Mouse (Mus musculus) forebrain, embryonic 13.5 days (tissue): ENCODE measurements around the gene Pigv. TPM values are rescaled to one million over a fixed set of nuclear protein-coding genes. Genes with fewer than 3 reads are reported as not detected.

Experiments
- ATAC-seq: fragments of 200-750 bp; cut with Nextera tagmentation; 2 replicates; pipeline ENCODE4 v1.8.0; 2017
- H3K27ac ChIP-seq: fragments of 300-500 bp; sonication (generic); 2 replicates; pipeline ENCODE4 v1.5.1; 2015; ENCODE audit warnings: inconsistent platforms, mild to moderate bottlenecking, moderate library complexity
- H3K27me3 ChIP-seq: fragments of 300-500 bp; sonication (generic); 2 replicates; pipeline ENCODE4 v1.6.1; 2015; ENCODE audit warnings: mild to moderate bottlenecking, inconsistent platforms
- H3K36me3 ChIP-seq: fragments of 300-500 bp; sonication (generic); 2 replicates; pipeline ENCODE4 v1.6.1; 2015; ENCODE audit warnings: mild to moderate bottlenecking, inconsistent platforms; ENCODE audit not compliant: poor library complexity, severe bottlenecking
- H3K4me1 ChIP-seq: fragments of 300-500 bp; sonication (generic); 2 replicates; pipeline ENCODE4 v1.6.1; 2015; ENCODE audit warnings: inconsistent platforms
- H3K4me2 ChIP-seq: fragments of 300-500 bp; sonication (generic); 2 replicates; pipeline ENCODE4 v1.6.1; 2015; ENCODE audit warnings: inconsistent platforms, mild to moderate bottlenecking, moderate library complexity
- H3K4me3 ChIP-seq: fragments of 300-500 bp; sonication (generic); 2 replicates; pipeline ENCODE4 v1.5.1; 2015; ENCODE audit warnings: mild to moderate bottlenecking, inconsistent platforms
- H3K9ac ChIP-seq: fragments of 300-500 bp; sonication (generic); 2 replicates; pipeline ENCODE4 v1.6.1; 2015; ENCODE audit warnings: mild to moderate bottlenecking, inconsistent platforms
- H3K9me3 ChIP-seq: fragments of 300-500 bp; sonication (generic); replicated peaks from 2 replicates; pipeline ENCODE4 v1.6.1; 2016; ENCODE audit warnings: inconsistent platforms
- WGBS: fragments of 180-500 bp; shearing (Covaris S2); methylation state at CpG from one replicate; pipeline ENCODE4 v1.1.7; 2015; 5-methylcytosine and 5-hydroxymethylcytosine counted together
- polyA plus RNA-seq: library from polyadenylated mRNA; unstranded; fragments of >200 nt; fragmentation: Nextera tagmentation; extraction: Ambion mirVana; gene quantifications from 2 replicates; pipeline ENCODE4 v1.2.1, GENCODE M21; 2015

Pigv gene
- polyA plus RNA-seq, 1 experiment from 2014 or later: 13.6 TPM

- no peaks in the 10 kb centered on the region for H3K9me3 ChIP-seq
- no peak for ATAC-seq
- no peaks in the 10 kb centered on the region for H3K27me3 ChIP-seq
- no peak overlapping the region for H3K9ac ChIP-seq
- H3K4me1 ChIP-seq: no peaks in the 10 kb centered on the region
- no peak overlapping the region for H3K4me2 ChIP-seq
- no peak overlapping the region for H3K4me3 ChIP-seq
- H3K36me3 ChIP-seq: peaks cover 43% of the 10 kb centered on the region
- 84% methylated on average over 10 of the region's 11 CpGs for WGBS
- H3K27ac ChIP-seq: no peak overlapping the region
Measured at GRCm38 (mm10) chr4:133622161-133622695, 50.2 kb downstream of the Pigv start.

- Histone ChIP-seq H3K4me2 (no peak overlapping the region), H3K4me3 (no peak overlapping the region), H3K9ac (no peak overlapping the region), H3K4me1 (no peaks in the 10 kb centered on the region), H3K36me3 (peaks cover 33% of the 10 kb centered on the region), H3K9me3 (no peaks in the 10 kb centered on the region), H3K27me3 (no peaks in the 10 kb centered on the region), H3K27ac (no peak overlapping the region)
- 90% methylated on average over 8 of the region's 8 CpGs for WGBS
- ATAC-seq: no peak
Measured at GRCm38 (mm10) chr4:133620668-133621067, 51.8 kb downstream of the Pigv start.

GRCm38 (mm10) chr4:133619473-133620136 lies 52.8 kb downstream of the Pigv start:
- H3K4me1 ChIP-seq: no peaks in the 10 kb centered on the region
- 0 out of 2 replicates have a peak overlapping the region, but pooled peaks have one; percentile 31 for H3K27ac ChIP-seq
- H3K9me3 ChIP-seq: no peaks in the 10 kb centered on the region
- no peak overlapping the region for H3K4me3 ChIP-seq
- H3K27me3 ChIP-seq: no peaks in the 10 kb centered on the region
- H3K36me3 ChIP-seq: peaks cover 33% of the 10 kb centered on the region
- ATAC-seq: no peak
- no peak overlapping the region for H3K9ac ChIP-seq
- 77% methylated on average over 4 of the region's 4 CpGs for WGBS
- no peak overlapping the region for H3K4me2 ChIP-seq

- no peaks in the 10 kb centered on the region for H3K27me3 ChIP-seq
- 96% methylated on average over 11 of the region's 11 CpGs for WGBS
- H3K4me2 ChIP-seq: no peak overlapping the region
- no peaks in the 10 kb centered on the region for H3K4me1 ChIP-seq
- H3K9ac ChIP-seq: no peak overlapping the region
- H3K4me3 ChIP-seq: no peak overlapping the region
- no peak overlapping the region for H3K27ac ChIP-seq
- no peaks in the 10 kb centered on the region for H3K9me3 ChIP-seq
- no peak for ATAC-seq
- peaks cover 39% of the 10 kb centered on the region for H3K36me3 ChIP-seq
Measured at GRCm38 (mm10) chr4:133617936-133618335, 54.5 kb downstream of the Pigv start.

GRCm38 (mm10) chr4:133615416-133615815 lies 57.0 kb downstream of the Pigv start:
- 85% methylated on average over 10 of the region's 10 CpGs for WGBS
- H3K36me3 ChIP-seq: peaks cover 57% of the 10 kb centered on the region
- H3K4me2 ChIP-seq: no peak overlapping the region

GRCm38 (mm10) chr4:133614274-133614761 lies 58.1 kb downstream of the Pigv start:
- Histone ChIP-seq H3K4me3 (no peak overlapping the region), H3K4me1 (no peaks in the 10 kb centered on the region), H3K9me3 (no peaks in the 10 kb centered on the region), H3K9ac (no peak overlapping the region), H3K4me2 (no peak overlapping the region), H3K36me3 (peaks cover 61% of the 10 kb centered on the region), H3K27me3 (no peaks in the 10 kb centered on the region), H3K27ac (no peak overlapping the region)
- no peak for ATAC-seq
- 85% methylated on average over 8 of the region's 8 CpGs for whole genome bisulfite sequencing

More at GRCm38 (mm10) chr4:133615416-133615815, 57.0 kb downstream of the Pigv start:
- no peak for ATAC-seq
- H3K9ac ChIP-seq: no peak overlapping the region
- no peaks in the 10 kb centered on the region for H3K9me3 ChIP-seq
- no peaks in the 10 kb centered on the region for H3K4me1 ChIP-seq
- no peak overlapping the region for H3K4me3 ChIP-seq
- H3K27me3 ChIP-seq: no peaks in the 10 kb centered on the region
- no peak overlapping the region for H3K27ac ChIP-seq

GRCm38 (mm10) chr4:133613867-133614266 lies 58.6 kb downstream of the Pigv start:
- no peak overlapping the region for H3K4me3 ChIP-seq
- no peak overlapping the region for H3K9ac ChIP-seq
- no peaks in the 10 kb centered on the region for H3K27me3 ChIP-seq
- no peaks in the 10 kb centered on the region for H3K4me1 ChIP-seq
- no peaks in the 10 kb centered on the region for H3K9me3 ChIP-seq
- H3K36me3 ChIP-seq: peaks cover 60% of the 10 kb centered on the region
- WGBS: 84% methylated on average over 4 of the region's 4 CpGs
- H3K27ac ChIP-seq: no peak overlapping the region
- no peak for ATAC-seq
- no peak overlapping the region for H3K4me2 ChIP-seq

GRCm38 (mm10) chr4:133613026-133613425 lies 59.4 kb downstream of the Pigv start:
- peaks cover 67% of the 10 kb centered on the region for H3K36me3 ChIP-seq
- H3K27ac ChIP-seq: no peak overlapping the region
- H3K9ac ChIP-seq: no peak overlapping the region
- H3K4me2 ChIP-seq: no peak overlapping the region
- no peaks in the 10 kb centered on the region for H3K27me3 ChIP-seq
- H3K4me3 ChIP-seq: no peak overlapping the region
- no peaks in the 10 kb centered on the region for H3K4me1 ChIP-seq
- ATAC-seq: no peak
- H3K9me3 ChIP-seq: no peaks in the 10 kb centered on the region
- WGBS: 92% methylated on average over 8 of the region's 8 CpGs

- Histone ChIP-seq H3K4me1 (no peaks in the 10 kb centered on the region), H3K4me2 (no peak overlapping the region), H3K4me3 (no peak overlapping the region), H3K27me3 (no peaks in the 10 kb centered on the region), H3K9ac (no peak overlapping the region), H3K9me3 (no peaks in the 10 kb centered on the region), H3K36me3 (peaks cover 73% of the 10 kb centered on the region), H3K27ac (no peak overlapping the region)
- WGBS: 97% methylated on average over 7 of the region's 7 CpGs
- ATAC-seq: no peak
Measured at GRCm38 (mm10) chr4:133612416-133612815, 60.0 kb downstream of the Pigv start.

- ATAC-seq: no peak
- 98% methylated on average over 5 of the region's 5 CpGs for WGBS
- no peak overlapping the region for H3K27ac ChIP-seq
- H3K4me1 ChIP-seq: no peaks in the 10 kb centered on the region
- peaks cover 79% of the 10 kb centered on the region for H3K36me3 ChIP-seq
- H3K4me2 ChIP-seq: no peak overlapping the region
- H3K9me3 ChIP-seq: no peaks in the 10 kb centered on the region
- H3K27me3 ChIP-seq: no peaks in the 10 kb centered on the region
- no peak overlapping the region for H3K9ac ChIP-seq
- no peak overlapping the region for H3K4me3 ChIP-seq
Measured at GRCm38 (mm10) chr4:133611815-133612214, 60.6 kb downstream of the Pigv start.
